Mouse (Mus musculus): Measurements from ENCODE around the gene Wbp1. TPM values are rescaled to one million over a fixed set of nuclear protein-coding genes. Genes with fewer than 3 reads are reported as not detected.

Wbp1 gene
- total and polyA plus RNA-seq, 2 experiments from 2014 or later, result 97.5 to 151 TPM

DNA sequence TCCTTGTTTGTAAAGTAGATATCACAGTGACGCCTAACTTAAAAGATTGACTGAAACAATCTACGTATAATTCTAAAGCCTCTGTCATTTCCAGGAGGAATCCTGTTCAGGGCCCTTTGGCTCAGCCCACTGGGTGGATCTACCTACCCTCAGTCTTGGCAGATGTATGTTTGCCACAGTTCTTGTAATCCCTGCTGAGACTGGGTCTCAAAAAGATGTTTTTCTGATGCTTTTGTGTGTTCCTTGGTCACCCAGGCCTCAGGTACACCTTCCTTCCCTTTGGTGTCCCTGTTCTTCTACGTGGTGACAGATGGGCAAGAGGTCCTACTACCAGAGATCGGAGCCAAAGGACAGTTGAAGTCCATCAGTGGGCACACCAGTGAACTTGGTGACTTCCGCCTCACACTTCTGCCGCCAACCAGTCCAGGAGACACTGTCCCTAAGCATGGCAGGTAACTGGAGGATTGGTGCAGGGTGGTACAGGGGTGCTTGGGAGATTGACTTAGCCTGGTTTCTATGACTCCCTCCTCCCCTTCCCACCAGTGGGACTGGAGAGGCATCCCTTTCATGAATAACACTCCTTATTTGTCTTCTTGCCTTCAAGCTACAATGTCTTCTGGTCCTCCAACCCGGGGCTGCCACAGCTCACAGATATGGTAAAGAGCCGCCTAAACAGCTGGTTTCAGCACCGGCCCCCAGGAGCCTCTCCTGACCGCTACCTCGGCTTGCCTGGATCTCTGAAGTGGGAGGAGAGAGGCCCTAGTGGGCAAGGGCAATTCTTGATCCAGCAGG is 4.8 kb downstream of the Wbp1 start:
- Histone ChIP-seq H3K9me3 (replicated peaks; ENCODE audit: control insufficient read depth, low read length) (no peaks in the 10 kb centered on the region), H3K4me1 (ENCODE audit: control insufficient read depth, insufficient read depth) (peaks cover 15% of the 10 kb centered on the region), H3K4me2 (ENCODE audit: low read depth, low read length) (peak overlapping the region; percentile 84), H3K27me3 (ENCODE audit: control insufficient read depth, insufficient read depth, low read length) (no peaks in the 10 kb centered on the region), H3K4me3 (ENCODE audit: low read depth, low read length) (peak overlapping the region; percentile 64), H3K27ac (ENCODE audit: low read depth) (no peak overlapping the region), H3K9ac (replicated peaks; ENCODE audit: low read depth, low read length) (peak overlapping the region; percentile 61), H3K36me3 (replicated peaks; ENCODE audit: control insufficient read depth, insufficient read depth, low read length) (peaks cover 15% of the 10 kb centered on the region)
- DNase-seq (ENCODE audit: low spot score) (no peak), ATAC-seq (ENCODE audit: insufficient read depth, low read depth) (no peak)
- TF ChIP-seq CTCF (IDR thresholded peaks at IDR 0.05; ENCODE audit: low read depth), result no peak
- TF ChIP-seq EP300 (IDR thresholded peaks at IDR 0.05; ENCODE audit: low read depth), result no peak
- 69% methylated on average over 11 of the region's 11 CpGs for WGBS

DNA sequence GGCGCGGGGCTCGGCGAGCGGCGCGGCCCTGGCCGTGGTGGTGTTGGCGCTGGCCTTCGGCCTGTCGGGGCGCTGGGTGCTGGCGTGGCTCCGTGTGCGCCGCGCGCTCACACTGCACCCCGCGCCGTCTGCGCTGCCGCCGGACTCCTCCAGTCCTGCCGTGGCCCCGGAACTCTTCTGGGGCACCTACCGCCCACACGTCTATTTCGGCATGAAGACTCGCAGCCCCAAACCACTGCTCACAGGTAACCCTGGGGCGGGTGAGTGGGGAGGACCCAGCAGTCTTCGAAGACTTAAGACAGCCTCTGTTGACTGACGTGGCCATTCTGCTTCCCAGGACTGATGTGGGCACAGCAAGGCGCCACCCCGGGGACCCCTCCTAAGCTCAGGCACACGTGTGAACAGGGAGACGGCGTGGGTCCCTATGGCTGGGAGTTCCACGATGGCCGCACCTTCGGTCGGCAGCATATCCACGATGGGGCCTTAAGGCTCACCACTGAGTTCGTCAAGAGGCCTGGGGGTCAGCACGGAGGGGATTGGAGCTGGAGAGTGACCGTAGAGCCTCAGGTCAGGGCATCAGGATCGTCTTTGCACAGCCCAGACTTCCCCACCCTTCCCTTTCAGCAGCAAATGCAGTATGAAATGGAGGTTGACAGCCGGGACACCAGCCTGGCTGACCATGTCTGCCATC is 5.5 kb downstream of the Wbp1 start:
- H3K9ac ChIP-seq (replicated peaks; ENCODE audit: low read depth, low read length), result peak overlapping the region; percentile 61
- TF ChIP-seq EP300 (IDR thresholded peaks at IDR 0.05; ENCODE audit: low read depth) (no peak), CTCF (IDR thresholded peaks at IDR 0.05; ENCODE audit: low read depth) (no peak)
- peaks cover 15% of the 10 kb centered on the region for H3K4me1 ChIP-seq (ENCODE audit: control insufficient read depth, insufficient read depth)
- DNase-seq (ENCODE audit: low spot score) (no peak), ATAC-seq (ENCODE audit: insufficient read depth, low read depth) (peak; percentile 61)
- peak overlapping the region; percentile 64 for H3K4me3 ChIP-seq (ENCODE audit: low read depth, low read length)
- H3K27me3 ChIP-seq (ENCODE audit: control insufficient read depth, insufficient read depth, low read length), result no peaks in the 10 kb centered on the region
- under 1% methylated on average over 33 of the region's 48 CpGs for WGBS
- H3K4me2 ChIP-seq (ENCODE audit: low read depth, low read length), result peak overlapping the region; percentile 84
- H3K27ac ChIP-seq (ENCODE audit: low read depth), result peak overlapping the region; percentile 73
- no peaks in the 10 kb centered on the region for H3K9me3 ChIP-seq (replicated peaks; ENCODE audit: control insufficient read depth, low read length)
- H3K36me3 ChIP-seq (replicated peaks; ENCODE audit: control insufficient read depth, insufficient read depth, low read length), result peaks cover 20% of the 10 kb centered on the region

DNA sequence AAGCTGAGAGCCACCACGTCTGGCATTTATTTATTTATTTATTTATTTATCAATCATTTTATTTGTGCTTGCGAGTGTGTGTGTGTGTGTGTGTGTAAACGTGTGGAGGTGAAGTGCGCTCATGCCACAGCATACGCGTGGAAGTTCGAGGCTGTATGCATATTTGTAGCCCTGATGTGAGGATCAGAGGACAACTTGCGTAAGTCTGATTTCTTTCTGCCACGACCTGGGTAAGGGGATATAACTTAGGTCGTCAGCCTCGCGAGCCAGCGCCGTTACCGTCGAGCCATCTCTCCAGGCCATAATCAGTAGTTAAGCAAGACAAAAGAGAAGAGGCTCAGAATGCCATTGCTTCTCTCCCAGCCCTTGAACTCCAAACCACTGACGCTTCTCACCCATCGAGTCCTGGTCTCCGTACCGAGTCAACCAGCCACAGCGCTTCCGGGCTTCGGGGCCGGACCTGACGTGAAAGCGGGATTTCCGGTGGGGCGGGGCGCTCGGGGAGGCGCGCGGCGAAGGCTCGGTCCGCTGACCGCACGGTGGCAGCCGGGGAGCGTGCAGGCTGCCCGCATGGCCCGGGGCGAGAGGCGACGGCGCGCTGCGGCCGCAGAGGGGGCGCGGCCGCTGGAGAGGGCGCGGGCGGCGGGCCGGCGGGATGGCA is 6.2 kb downstream of the Wbp1 start, which contains the start of gene Mogs:
Mogs (plus strand) TSS at position 486 of the 661 bp plus-strand sequence.
- WGBS, result under 1% methylated on average over 44 of the region's 58 CpGs
- Histone ChIP-seq H3K9me3 (replicated peaks; ENCODE audit: control insufficient read depth, low read length) (no peaks in the 10 kb centered on the region), H3K27me3 (ENCODE audit: control insufficient read depth, insufficient read depth, low read length) (no peaks in the 10 kb centered on the region), H3K4me2 (ENCODE audit: low read depth, low read length) (peak within 1 kb of the TSS; percentile 84), H3K4me1 (ENCODE audit: control insufficient read depth, insufficient read depth) (peaks cover 13% of the 10 kb centered on the region), H3K9ac (replicated peaks; ENCODE audit: low read depth, low read length) (peak within 1 kb of the TSS; percentile 61), H3K27ac (ENCODE audit: low read depth) (peak within 1 kb of the TSS; percentile 73), H3K4me3 (ENCODE audit: low read depth, low read length) (peak within 1 kb of the TSS; percentile 64), H3K36me3 (replicated peaks; ENCODE audit: control insufficient read depth, insufficient read depth, low read length) (peaks cover 21% of the 10 kb centered on the region)
- DNase-seq (ENCODE audit: low spot score) (peak; percentile 87), ATAC-seq (ENCODE audit: insufficient read depth, low read depth) (peak; percentile 92)
- TF ChIP-seq EP300 (IDR thresholded peaks at IDR 0.05; ENCODE audit: low read depth) (no peak), CTCF (IDR thresholded peaks at IDR 0.05; ENCODE audit: low read depth) (peak; percentile 38; the same call in 1 of the 2 replicates)

DNA sequence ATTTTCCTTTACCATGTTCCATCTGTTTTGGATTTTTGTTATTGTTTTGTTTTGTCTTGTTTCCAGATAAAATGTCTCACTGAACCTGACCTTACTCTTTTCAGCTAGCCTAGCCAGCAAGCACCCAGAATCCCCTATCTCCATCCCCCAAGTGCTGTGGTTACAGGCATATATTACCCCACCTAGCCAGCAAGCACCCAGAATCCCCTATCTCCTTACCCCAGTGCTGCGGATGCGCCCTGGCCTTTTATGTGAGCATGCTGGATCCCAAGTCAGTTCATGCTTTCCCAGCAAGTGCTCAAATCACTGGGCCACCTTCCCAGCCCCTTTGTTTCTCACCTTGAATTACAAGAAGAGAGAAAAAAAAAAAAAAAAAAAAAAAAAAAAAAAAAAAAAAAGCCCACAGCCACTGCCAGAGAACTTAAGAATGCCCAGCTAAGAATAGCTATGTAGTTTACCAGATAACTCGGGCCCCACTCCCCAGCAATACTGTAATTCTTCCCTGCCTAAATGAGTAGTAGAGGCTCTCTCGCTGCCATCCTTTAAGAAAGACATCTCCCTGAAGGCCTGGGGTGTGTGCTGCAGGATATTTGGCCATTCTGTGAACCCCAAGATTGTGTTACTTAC is 9.7 kb downstream of the Wbp1 start:
- no peak for ATAC-seq (ENCODE audit: insufficient read depth, low read depth)
- WGBS, result 47% methylated on average over 4 of the region's 4 CpGs
- DNase-seq (ENCODE audit: low spot score), result no peak
- Histone ChIP-seq H3K9ac (replicated peaks; ENCODE audit: low read depth, low read length) (no peak overlapping the region), H3K9me3 (replicated peaks; ENCODE audit: control insufficient read depth, low read length) (no peaks in the 10 kb centered on the region), H3K4me2 (ENCODE audit: low read depth, low read length) (no peak overlapping the region), H3K4me1 (ENCODE audit: control insufficient read depth, insufficient read depth) (peaks cover 27% of the 10 kb centered on the region), H3K27ac (ENCODE audit: low read depth) (no peak overlapping the region), H3K4me3 (ENCODE audit: low read depth, low read length) (no peak overlapping the region), H3K27me3 (ENCODE audit: control insufficient read depth, insufficient read depth, low read length) (no peaks in the 10 kb centered on the region), H3K36me3 (replicated peaks; ENCODE audit: control insufficient read depth, insufficient read depth, low read length) (peaks cover 6% of the 10 kb centered on the region; the same call in 1 of the 2 replicates)
- TF ChIP-seq CTCF (IDR thresholded peaks at IDR 0.05; ENCODE audit: low read depth) (no peak), EP300 (IDR thresholded peaks at IDR 0.05; ENCODE audit: low read depth) (no peak)

Data from heart, postnatal 0 days (tissue).